Mouse (Mus musculus) left cerebral cortex, adult 2 months (tissue): Measurements from ENCODE around the gene Evi5. TPM values are rescaled to one million over a fixed set of nuclear protein-coding genes. Genes with fewer than 3 reads are reported as not detected.

Experiments used
- DNase-seq, 2 experiments: peaks; one replicate each; pipeline ENCODE4 v3.0.0; 2021 to 2022; ENCODE audit warnings: low spot score in 2 of 2, mixed read lengths in 1 of 2; ENCODE audit errors: extremely low spot score in 1 of 2
- H3K27ac ChIP-seq: fragments of 200-600 bp; 2 replicates; pipeline ENCODE4 v1.8.1; 2022
- H3K4me3 ChIP-seq: fragments of 200-600 bp; 2 replicates; pipeline ENCODE4 v1.8.1; 2022
- CTCF ChIP-seq: fragments of 200-600 bp; IDR thresholded peaks from 2 replicates; pipeline ENCODE4 v1.8.1; 2022; ENCODE audit warnings: antibody characterized with exemption, mild to moderate bottlenecking, moderate library complexity
- intact Hi-C: fragments of 180-260 bp; cut with DNase I; formaldehyde crosslinking; loops from one replicate; pipeline ENCODE4 v1.15.1; 2025
- total RNA-seq, 2 experiments: library from RNA; stranded (reverse); gene quantifications; 2 replicates each; pipeline ENCODE4 v1.2.3; 2021

The Evi5 gene
- total RNA-seq, 2 experiments from 2014 or later: 85.7 to 88.7 TPM

DNA sequence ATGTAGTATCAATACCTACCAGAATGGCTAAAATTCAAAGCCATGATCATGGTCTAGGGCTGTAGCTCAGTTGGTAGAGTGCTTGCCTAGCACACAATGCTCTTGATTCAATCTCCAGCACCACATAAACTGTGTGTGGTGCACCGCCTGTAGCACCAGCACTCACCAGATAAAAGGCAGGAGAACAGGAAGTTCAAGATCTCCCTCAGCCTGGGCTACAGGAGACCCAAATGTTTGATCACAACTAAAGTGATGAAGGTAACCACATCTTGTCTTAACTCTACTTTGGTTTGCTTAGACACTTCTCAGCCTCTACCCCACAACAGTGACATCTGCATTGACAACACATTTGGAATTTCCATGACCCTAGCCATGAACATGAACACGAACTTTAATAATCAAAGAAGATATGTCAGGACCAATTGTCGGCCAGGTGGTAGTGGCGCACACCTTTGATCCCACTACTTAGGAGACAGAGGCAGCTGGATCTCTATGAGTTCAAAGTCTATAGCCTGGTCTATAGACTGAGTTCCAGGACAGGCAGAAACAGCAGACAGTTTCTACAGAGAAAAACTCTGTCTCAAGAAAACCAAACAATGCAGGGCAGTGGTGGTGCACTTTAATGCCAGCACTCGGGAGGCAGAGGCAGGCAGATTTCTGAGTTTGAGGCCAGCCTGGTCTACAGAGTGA, 34.2 kb downstream of the Evi5 start:
- DNase-seq: no peak
- no peak overlapping the region for H3K27ac ChIP-seq
- no peak overlapping the region for H3K4me3 ChIP-seq
- no peak for TF ChIP-seq CTCF
- intact Hi-C loops: no loop called here

DNA sequence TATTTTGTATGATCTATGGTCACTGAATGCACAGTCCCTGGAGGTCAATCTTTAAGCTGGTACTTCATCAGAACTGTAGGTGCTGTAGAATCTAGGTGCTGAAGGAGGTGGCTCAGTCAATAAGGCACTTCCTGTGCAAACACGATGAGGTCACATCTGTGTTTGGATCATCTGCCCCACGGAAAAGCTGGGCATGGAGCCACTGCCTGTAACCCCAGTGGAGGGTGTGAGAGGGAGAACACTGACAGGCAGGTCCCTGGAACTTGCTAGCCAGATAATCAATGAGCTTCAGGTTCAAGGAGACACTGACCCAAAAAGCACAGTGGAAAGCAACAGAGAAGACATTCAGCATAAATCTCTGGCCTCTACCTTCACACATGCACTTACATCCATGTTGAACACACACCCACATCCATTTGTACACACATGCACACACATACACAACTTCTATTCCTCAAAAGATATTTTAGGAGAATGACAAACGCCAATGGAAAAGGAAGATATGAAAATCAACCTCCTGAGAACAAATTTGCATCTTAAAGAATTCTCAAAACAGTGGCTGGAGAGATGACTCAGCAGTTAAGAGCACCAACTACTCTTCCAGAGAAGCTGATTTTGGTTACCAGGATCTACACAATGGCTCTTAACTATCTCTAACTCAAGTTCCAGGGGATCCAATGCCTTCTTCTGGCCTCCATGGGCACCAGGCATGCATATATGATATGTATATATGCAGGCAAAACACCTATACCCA, 35.8 kb downstream of the Evi5 start:
- no peak for DNase-seq
- intact Hi-C loops: no loop called here
- no peak for TF ChIP-seq CTCF
- Histone ChIP-seq H3K4me3 (no peak overlapping the region), H3K27ac (peak overlapping the region; percentile 55; the same call in 1 of the 2 replicates)

DNA sequence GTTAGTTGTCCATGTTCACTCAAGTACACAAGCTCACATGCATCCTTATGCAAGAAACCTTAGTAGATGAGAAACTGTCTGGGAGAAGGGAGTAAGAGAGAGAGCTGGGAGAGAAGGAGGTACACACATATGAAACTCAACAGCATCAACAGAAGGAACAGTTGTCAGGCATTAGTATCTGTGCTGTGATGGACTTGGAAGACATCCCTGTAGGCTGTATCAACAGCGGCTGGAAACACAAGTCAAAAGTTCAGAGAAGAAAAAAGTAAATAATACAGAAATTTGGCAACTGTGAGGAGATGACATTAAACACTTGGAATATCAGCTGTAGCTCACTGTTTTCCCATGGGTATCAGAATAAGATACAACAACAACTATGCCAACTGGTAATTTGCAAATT, 40.6 kb downstream of the Evi5 start:
- intact Hi-C loops: no loop called here

DNA sequence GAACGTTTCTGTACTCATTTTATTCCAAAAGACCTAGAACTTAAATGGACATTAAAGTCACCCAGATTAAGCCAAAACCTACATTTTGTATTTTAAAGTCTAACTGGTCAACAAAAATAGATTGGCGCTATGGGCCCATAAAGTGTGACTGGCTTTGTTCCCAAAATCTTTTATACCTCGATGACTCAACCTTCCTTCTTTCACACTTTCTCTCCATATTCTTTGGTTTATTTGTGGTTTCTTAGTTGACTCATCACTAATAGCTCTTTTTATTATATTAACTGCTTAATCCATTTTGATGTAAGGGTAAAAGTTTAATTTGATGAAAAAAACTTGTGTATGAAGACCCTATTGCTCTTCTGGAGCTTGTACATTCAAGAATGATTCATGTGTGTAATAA, 43.6 kb downstream of the Evi5 start:
- Histone ChIP-seq H3K4me3 (no peak overlapping the region), H3K27ac (no peak overlapping the region)
- TF ChIP-seq CTCF: no peak
- intact Hi-C loops: no loop called here
- no peak for DNase-seq

More for the DNA sequence above, 40.6 kb downstream of the Evi5 start:
- no peak for TF ChIP-seq CTCF
- Histone ChIP-seq H3K27ac (no peak overlapping the region), H3K4me3 (no peak overlapping the region)
- DNase-seq: no peak

DNA sequence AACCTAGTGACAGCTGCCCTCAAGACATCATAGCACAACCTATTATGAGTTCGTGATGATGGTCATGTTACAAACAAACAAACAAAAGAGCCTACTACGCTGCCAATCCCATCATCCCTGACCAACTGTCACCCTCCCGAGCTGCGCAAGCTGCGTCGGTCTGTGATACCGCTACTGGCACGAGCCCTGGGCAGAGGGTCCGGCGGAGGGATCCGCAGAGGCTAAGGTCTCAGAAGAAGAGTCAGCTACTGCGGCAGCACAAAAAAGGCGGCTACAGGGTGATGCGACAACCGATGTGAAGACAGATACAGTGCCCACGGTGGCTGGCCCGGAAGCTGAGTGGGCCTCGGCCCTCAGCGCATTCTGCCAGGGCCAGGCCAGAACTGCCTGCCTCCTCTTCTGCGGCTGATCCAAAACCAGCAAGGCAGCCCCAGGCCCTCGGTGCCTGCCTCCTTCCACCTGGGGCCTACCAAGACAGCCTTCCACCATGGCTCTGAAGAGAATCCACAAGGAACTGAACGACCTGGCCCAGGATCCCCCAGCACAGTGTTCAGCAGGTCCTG, 44.8 kb downstream of the Evi5 start, which contains the start of gene Ube2d2b:
TSS of gene Ube2d2b (plus strand) at position 102 of the 563 bp plus-strand sequence.
- intact Hi-C loops: no loop called here
- DNase-seq: no peak
- Histone ChIP-seq H3K4me3 (no peak within 1 kb of the TSS), H3K27ac (no peak within 1 kb of the TSS)
- TF ChIP-seq CTCF: no peak

DNA sequence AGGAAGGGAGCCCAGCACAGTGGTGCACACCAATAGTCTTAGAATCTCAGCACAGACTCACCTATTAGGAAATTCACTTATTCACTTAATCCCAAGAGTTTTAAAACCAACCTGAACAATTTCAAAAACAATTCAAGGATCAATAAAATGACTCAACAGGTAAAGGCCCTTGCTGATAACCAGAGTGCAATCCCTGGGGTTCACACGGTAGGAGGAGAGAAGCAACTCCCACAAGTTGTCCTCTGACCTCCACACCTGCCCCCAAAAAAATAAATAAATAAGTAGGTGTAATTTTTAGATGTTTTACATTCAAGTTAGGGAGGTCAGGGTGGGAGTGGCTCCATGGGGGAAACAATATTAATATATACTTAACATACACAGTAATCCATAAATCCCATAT, 52.4 kb downstream of the Evi5 start:
- no peak overlapping the region for H3K4me3 ChIP-seq
- no peak for TF ChIP-seq CTCF
- no peak for DNase-seq
- H3K27ac ChIP-seq: no peak overlapping the region
- intact Hi-C loops: no loop called here

DNA sequence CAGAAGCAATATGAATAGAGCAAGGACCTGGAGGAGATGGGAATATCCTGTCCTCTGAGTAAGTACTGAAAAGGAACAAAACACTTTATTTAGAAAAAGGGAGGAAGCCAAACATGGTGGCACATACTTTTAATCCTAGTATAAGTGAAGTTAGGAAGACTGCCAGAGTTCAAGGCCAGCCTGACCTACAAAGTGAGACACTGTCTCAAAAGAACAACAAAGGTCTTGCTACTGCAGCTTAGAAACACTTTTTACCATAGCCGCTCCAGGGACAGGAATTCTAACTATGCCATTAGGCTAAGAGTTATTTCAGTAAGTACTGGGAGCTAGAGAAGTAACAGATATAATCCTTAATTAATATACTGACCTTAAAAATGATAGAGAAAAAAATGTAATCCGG, 60.3 kb downstream of the Evi5 start:
- Histone ChIP-seq H3K4me3 (no peak overlapping the region), H3K27ac (no peak overlapping the region)
- intact Hi-C loops: no loop called here
- no peak for TF ChIP-seq CTCF
- no peak for DNase-seq

DNA sequence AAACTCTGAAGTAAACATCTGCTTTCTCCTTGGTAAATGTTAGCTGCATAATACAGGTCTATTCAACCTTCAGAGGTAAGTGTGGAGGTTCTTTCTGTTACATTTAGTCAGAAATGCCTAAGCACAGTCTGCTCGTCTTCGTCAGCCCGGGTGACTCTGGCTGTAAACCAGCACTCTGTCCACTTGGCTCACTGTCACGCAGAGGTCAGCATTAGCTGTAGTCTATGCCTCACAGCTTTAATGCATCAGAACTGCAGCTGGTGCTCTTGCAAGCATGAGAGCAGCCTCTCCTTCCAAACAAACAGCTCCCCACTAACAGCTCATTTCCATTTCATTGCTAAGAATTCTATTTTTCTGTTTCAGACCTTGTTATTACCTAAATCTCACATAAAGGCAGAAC, 67.4 kb downstream of the Evi5 start:
- DNase-seq: no peak
- intact Hi-C loops: no loop called here
- no peak overlapping the region for H3K4me3 ChIP-seq
- TF ChIP-seq CTCF: no peak
- H3K27ac ChIP-seq: no peak overlapping the region

DNA sequence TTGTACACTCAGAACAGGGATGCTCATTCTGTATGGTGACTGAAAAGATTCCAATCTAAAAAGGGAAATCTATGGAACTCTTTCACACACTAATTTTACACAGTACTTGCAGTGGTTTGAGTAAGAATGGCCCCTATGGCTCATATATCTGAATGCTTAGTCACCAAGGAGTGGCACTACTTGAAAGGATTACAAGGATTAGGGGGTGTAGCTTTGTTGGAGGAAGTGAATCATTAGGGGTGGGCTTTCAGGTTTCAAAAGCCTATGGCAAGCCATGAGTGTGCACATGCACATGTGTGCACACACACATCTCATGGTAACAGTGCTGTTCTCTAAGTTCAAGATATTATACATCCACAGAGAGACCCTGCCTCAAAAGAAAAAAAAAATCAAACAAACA, 72.3 kb downstream of the Evi5 start:
- intact Hi-C loops: loop anchor here (5.0 kb wide), 1 partner anchor 65 kb away; no protein-coding TSS in a partner anchor
- no peak overlapping the region for H3K27ac ChIP-seq
- no peak overlapping the region for H3K4me3 ChIP-seq
- no peak for DNase-seq
- TF ChIP-seq CTCF: no peak

DNA sequence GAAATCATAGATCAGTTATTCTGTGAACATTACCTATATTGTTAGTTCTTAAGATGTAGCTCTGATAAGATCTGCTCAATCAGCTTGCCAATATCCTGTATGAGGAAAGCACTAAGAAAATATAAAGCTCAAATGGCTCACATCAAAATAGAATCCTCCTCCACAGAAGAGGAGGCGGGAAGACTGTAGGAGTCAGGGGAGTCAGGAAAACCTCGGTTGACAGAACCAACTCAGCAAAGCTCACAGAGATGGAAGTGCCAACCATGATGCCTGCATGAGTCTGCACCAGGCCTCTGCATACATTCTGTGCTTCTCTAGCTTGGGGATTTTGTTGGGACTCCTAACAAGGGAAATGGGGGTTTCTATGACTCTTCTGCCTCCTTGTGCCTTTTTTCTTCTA, 73.7 kb downstream of the Evi5 start:
- no peak for TF ChIP-seq CTCF
- no peak overlapping the region for H3K4me3 ChIP-seq
- intact Hi-C loops: loop anchor here (2.0 to 5.0 kb wide), 2 partner anchors 48 to 66 kb away; no protein-coding TSS in a partner anchor
- no peak for DNase-seq
- H3K27ac ChIP-seq: no peak overlapping the region

DNA sequence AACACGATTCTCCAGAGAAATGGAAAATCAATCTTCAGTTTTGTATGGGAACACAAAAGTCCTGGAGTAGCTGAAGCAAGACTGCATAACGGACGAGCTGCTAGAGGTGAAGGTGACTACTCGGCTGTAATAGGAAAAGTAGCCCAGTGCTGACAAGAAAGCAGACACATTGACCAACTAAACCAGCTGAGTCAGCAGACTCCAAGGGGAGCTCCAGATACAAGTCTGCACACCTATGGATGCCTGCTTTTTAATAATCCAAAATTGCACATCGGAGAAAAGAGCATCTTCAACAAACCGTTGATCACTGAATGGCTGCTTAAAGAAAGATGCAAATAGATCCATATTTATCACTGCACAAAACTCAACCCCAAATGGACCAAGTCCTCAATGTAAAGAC, 76.6 kb downstream of the Evi5 start:
- no peak overlapping the region for H3K4me3 ChIP-seq
- no peak overlapping the region for H3K27ac ChIP-seq
- DNase-seq: no peak
- intact Hi-C loops: loop anchor here (5.0 kb wide), 1 partner anchor 94 kb away; no protein-coding TSS in a partner anchor
- no peak for TF ChIP-seq CTCF

DNA sequence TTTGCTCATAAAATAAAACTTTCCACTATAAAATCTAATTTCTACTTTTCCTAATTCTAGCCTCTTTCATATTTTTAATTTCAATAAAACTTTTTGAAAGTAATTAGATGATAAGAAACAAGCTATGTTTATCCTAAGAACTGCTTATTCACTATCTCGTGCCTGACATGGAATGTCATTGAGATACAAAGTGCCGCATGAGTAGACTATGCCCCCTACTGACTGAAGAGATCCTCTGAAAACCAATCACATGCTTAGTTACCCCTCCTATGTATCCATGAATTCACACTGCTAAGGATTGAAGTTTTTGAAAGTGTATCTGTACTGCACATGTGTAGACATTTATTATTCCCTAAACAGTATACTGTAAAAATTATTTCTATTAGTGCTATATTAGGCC, 81.0 kb downstream of the Evi5 start:
- H3K4me3 ChIP-seq: no peak overlapping the region
- intact Hi-C loops: no loop called here

More for the DNA sequence above, 81.0 kb downstream of the Evi5 start:
- TF ChIP-seq CTCF: peak; percentile 33
- H3K27ac ChIP-seq: no peak overlapping the region
- DNase-seq: no peak
